Mouse (Mus musculus) heart, adult 2 months (tissue): ENCODE measurements at regions not wholly inside any gene's neighbourhood (a gene's known extent, or its start where the extent isn't known, plus 50 kb on each side); places are given as distances from the start of the nearest gene placed in this dataset.

Experiments
- CTCF ChIP-seq: fragments of 200-600 bp; IDR thresholded peaks from 2 replicates; pipeline ENCODE4 v1.8.1; 2022; ENCODE audit warnings: antibody characterized with exemption, mild to moderate bottlenecking, moderate library complexity
- EP300 ChIP-seq: fragments of 200-500 bp; IDR thresholded peaks from 2 replicates; pipeline ENCODE4 v1.6.1; 2011; ENCODE audit warnings: low read depth, low read length, control low read depth; ENCODE audit not compliant: insufficient read depth
- POLR2A ChIP-seq: fragments of 200-500 bp; IDR thresholded peaks from 2 replicates; pipeline ENCODE4 v1.6.1; 2011; ENCODE audit warnings: mild to moderate bottlenecking, low read depth, low read length, control low read depth; ENCODE audit not compliant: insufficient read depth

DNA sequence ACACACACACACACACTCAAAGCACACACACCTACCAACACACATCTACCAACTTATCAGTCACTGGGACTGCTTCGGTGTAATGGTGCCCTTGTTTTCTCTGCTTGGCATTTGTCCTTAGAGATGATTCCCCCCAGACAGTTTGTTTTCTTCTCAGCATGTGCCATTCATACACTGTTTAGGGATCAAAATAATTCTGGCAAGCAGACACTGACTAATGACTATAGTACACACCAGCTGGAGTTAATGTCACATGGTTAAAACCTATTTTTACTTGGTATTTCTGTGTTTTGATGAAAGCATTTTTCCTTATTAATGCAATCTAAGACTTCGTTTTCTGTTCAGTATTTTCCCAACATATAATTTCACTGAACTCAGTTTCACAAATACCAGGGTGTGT, 454.1 kb downstream of the Plod2 start:
- TF ChIP-seq POLR2A, result no peak
- no peak for TF ChIP-seq CTCF
- no peak for TF ChIP-seq EP300
